Mouse (Mus musculus) T-helper 1 cell (primary cell): Measurements from ENCODE around the gene Ttll13.

Source experiments
- in situ Hi-C: fragments of 300-600 bp; cut with MboI, MseI; formaldehyde crosslinking; loops from one replicate; pipeline ENCODE4 v1.15.1; 2025; ENCODE audit warnings: high pct_unique_total_duplicates

Gene Ttll13

DNA sequence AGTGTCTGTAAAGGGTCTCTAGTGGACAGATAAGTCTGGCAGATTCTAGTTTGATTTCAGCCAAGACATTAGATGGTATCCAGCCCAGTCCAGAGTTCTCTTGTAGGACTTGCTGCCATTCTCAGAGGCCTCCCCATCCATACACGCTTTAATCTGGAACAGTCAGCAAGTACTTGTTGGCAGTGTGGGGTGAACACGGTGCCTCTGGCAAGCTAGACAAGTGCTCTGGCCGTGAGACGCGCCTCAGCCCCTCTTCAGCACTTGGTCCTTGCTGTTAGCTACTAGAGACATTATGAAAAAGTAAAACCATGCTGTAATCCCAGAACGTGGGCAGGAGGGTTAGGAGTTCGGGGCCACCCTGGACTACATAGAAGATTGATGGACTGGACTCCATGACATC lies 32.6 kb upstream of the Ttll13 start:
- in situ Hi-C loops: no loop called here

DNA sequence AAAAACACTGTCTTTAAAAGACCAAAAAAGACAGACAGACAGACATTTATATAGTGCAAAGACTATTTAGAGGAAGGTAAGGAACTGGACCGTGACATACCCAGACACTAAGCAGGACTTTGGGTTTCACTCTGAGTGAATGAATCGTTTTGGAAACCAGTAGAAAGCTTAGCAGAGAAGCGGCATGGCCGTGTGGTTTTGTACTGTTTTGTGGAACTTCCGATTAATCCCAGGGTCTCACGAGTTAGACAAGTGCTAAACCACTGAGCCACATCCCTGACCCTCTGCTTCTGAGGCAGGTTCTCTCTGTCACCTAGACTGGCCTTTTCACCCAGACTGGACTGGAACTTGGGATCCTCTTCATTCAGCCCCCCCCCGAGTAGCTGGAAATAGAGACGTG lies 31.7 kb upstream of the Ttll13 start:
- in situ Hi-C loops: no loop called here

DNA sequence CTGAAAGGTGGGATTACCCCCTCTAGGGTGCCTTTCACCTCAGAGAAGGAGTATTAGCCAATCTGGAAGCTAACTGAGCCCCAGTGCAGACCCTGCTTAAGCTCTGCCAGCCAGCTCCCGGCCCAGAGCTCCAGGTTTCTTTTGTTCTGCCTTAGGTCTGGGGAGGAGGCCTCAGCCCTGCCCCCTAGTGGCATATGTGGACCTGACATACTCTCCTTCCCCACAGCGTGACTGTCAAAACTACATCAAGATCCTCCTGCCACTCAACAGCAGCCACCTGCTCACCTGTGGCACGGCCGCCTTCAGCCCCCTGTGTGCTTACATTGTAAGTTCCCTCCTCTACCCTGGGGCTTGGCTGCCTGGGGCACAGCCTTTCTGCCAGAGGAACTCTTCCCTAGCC lies 30.8 kb upstream of the Ttll13 start:
- in situ Hi-C loops: no loop called here

DNA sequence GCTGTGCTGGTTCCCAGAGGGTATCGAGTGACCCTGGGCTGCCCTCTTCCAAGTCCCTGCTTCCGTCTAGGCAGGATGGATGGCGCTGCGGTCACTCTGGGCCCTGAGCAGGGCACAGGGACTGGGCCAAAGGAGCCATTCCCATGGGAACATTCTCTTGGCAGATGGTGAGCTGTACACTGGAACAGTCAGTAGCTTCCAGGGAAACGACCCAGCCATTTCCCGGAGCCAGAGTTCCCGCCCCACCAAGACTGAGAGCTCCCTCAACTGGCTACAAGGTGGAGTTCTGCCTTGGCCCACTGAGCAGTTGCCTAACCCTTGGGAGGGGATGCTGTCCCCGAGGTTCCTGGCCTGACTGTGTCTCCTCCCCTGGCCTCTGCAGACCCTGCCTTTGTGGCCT lies 29.6 kb upstream of the Ttll13 start:
- in situ Hi-C loops: no loop called here

DNA sequence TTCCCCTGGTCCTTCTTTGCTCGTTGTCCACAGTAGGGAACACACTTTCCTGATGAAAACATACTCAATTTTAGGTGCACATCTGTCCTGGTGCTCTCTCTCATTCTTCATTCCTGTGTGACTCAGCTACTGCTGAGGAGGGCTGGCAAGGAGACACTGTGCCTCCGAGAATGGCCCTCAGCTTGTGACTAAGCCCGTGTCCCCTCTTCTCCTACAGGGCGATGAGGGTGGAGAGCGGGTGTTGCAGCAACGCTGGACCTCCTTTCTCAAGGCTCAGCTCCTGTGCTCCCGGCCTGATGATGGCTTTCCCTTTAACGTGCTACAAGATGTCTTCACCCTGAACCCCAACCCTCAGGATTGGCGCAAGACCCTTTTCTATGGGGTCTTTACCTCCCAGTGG lies 27.5 kb upstream of the Ttll13 start:
- in situ Hi-C loops: no loop called here

DNA sequence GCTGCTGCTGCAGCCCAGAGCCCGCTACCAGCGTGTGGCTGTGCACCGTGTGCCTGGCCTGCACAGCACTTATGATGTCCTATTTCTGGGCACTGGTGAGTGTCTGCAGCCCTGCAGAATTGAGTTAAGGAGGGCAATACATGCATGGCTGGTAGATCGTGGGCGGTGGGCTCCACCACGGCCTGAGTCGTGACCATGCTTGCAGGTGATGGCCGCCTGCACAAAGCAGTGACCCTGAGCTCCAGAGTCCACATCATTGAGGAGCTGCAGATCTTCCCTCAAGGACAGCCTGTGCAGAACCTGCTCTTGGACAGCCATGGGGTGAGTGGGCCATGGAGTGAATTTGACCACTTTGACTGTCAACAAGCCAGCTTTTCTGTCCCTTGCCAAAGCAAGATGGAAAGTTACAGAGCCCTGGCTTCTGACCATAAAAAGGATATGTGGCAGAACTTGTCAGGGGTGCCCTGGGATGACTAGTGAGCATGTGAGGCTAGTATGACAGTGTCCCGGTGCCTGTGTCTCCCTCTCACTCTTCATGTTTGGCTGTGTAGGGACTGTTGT lies 25.9 kb upstream of the Ttll13 start:
- in situ Hi-C loops: no loop called here

DNA sequence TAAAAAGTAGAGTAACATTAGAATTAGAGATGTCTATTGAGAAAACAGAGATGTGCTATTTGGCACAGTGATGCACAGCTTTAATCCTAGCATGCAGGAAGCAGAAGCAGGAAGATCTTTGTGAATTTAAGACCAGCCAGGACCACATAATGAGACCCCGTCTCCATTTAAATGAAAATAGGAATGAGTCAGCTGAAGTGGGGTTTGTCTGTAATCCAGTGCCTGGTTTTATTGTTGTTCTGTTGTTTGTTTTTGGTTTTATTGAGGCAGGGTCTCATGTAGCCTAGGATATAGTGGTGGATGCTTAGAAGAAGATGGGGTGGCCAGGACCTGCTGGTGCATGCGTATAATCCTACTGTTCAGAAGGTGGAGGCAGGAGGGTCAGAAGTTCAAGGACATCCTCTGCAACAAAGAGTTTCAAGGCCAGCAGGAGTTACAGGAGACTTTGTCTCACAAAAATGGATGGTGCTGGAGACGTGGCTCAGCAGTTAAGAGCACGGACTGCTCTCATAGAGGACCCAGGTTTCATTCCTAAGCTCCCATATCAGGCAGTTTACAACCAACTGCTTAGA lies 24.9 kb upstream of the Ttll13 start:
- in situ Hi-C loops: no loop called here

DNA sequence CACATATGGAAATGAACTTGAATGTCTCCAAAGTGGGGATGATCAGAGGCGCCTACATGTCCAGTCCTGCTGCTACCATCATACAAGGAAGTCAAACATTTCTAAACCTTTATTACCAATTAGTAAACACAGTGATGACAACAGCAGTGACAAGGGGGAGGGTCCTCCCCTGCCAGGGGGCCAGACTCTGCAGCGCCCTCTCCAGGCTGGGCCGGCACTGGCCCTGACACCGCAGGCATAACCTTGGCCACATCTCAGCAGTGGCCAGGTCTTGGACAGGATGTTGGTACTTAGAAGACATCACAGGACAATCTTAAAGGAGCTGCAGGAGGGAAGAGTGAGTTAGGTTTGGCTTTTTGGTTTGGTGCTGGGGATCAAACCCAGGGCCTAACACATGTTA lies 19.1 kb upstream of the Ttll13 start:
- in situ Hi-C loops: loop anchor here (25.0 kb wide), 1 partner anchor 1810 kb away; no protein-coding TSS in a partner anchor

DNA sequence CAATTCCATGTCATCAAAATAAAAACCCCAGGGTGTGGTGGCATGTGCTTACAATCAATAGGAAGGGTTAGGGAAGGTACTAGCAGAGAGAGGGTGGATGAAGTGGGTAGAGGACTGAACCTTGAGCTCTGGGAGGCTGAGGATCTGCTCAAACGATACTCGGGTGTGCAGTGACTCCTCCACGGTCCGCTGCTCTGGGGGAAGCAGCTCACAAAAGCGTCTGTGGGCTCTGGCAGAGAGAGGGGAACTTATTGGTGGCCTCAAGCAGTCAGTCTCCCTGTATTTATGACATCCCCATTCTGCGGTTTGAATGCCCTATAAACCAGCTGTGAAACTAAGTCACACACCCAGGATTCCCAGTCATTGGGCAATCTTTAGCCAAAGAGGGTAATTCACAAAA lies 16.0 kb upstream of the Ttll13 start:
- in situ Hi-C loops: loop anchor here (25.0 kb wide), 1 partner anchor 1807 kb away; no protein-coding TSS in a partner anchor

DNA sequence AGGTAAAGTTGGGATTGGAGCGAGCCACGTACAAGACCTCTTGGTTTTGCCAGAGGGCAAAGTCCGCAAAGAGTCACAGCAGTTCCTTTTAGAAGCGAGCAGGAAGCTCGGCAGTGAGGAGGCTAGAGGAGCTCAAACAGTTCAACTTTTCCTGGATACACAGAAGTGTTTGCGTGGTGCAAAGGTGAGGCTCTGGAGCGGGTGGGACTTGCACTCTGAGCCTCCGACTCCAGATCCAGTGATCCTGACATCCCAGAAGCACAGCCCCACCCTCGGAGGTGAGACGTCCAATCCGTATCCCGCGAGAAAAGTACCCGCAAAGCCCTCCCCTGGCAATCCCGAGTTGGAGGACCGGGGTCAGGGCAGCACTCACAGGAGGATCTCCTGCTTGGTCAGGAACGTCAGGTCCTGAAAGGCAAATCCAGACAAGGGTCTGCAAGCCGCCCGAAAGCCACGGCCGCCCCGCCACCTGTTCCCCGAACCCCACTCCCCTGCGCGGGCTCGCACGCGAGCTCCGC lies 14.1 kb upstream of the Ttll13 start:
- in situ Hi-C loops: loop anchor here (25.0 kb wide), 1 partner anchor 1805 kb away; no protein-coding TSS in a partner anchor

DNA sequence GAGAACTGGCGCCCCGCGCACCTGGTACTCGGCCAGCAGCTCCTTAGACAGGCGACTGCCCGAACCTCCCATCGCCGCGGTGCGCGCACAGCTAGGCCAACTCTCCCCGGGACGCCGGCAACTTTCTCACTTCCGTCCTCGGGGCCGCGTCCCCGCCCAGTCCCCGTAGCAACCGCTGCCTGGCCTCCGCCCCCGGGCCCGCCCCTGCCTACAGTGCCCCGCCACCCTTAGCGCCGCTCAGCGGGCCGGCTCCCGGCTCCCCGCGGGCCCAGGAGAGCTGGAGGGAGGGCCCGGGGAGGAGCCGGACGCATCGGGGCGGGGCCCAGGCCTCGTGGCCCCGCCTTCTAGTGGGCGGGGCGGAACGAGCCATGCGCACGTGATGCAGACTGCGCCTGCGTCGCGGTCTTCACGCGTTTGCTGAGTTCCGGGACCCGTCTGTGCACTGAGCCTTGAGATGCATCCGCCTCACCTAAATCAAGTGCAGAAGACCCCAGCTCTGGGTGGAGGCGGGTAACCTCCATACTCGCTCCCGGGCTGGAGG lies 13.6 kb upstream of the Ttll13 start, which contains the start of the genes Cib1 and Gdpgp1:
Gene Cib1, minus strand, starts transcription at position 325 of the 541 bp plus-strand sequence.
Gene Gdpgp1, plus strand, starts transcription at position 377 of the 541 bp plus-strand sequence.
- in situ Hi-C loops: loop anchor here (25.0 kb wide), 1 partner anchor 1805 kb away; no protein-coding TSS in a partner anchor

DNA sequence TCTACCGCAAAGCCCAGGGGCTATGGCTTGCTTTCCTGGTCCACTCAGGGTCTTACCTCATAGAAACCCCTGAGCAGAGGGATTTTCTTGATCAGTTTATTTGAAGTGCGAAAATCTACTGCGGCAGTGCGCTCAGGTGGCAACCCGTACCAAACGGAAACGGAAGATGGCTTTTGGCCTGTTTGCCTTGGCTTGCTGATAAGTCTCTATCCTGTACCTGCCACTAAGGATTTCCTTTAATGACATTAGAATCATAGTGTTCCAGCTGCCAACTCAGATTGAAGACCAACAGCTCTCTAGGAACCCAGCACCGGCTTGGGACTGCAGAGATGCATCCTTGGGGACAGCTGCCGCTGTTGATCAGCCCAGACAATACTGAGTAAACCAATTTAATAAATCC lies 12.4 kb upstream of the Ttll13 start:
- in situ Hi-C loops: loop anchor here (25.0 kb wide), 1 partner anchor 1804 kb away; no protein-coding TSS in a partner anchor

DNA sequence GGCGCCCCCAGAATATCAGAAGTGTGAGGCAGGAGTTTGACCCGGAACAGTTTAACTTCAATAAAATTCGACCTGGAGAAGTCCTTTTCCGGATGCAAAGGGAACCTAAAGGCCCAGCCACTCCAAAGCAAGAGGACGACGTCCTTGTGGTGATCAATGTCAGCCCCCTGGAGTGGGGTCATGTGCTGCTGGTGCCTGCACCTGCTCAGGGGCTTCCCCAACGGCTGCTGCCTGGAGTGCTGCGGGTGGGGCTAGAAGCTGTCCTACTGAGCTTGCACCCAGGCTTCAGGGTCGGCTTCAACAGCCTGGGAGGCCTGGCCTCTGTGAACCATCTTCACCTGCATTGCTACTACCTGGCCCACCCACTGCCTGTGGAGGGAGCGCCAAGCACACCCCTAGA lies 7.6 kb upstream of the Ttll13 start:
- in situ Hi-C loops: loop anchor here (25.0 kb wide), 1 partner anchor 1799 kb away; no protein-coding TSS in a partner anchor

DNA sequence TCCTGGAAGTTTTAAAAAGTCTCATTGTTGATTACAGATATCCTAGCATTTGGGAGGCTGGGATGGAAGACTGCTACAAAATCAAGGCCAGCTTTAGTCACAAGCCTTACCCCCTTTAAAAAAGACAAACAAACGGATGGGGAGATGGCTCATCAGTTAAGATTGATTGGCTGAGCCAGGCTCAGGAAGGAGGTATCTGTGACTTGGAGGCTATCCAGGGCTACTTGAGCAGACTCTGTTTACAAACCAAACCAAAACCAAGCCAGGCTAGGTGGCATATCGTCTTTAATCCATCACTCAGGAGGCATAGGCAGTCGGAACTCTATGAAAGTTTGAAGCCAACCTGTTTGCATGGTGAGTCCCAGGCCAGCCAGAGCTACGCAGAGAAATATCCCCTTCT lies 4.5 kb upstream of the Ttll13 start:
- in situ Hi-C loops: loop anchor here (25.0 kb wide), 1 partner anchor 1796 kb away; no protein-coding TSS in a partner anchor

DNA sequence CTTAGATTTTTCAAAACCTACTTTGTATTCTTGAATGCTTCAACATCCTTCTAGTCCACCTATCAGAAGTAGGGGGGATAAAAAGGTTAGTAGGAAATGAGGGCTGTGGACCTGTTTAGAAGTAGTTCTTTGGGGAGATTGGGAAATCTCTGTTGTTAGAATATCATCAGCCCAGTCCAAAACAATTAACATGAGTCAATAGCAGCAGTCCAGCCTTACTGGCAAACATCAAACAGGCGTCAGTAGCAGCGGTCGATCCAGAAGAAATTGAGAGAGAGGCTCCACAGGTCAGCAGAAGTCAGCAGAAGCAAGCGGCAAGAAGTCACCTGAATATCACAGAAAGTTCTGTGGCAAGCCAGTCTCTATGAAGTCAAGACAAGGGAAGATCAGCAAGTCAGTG lies 1.3 kb upstream of the Ttll13 start:
- in situ Hi-C loops: loop anchor here (25.0 kb wide), 1 partner anchor 1792 kb away; no protein-coding TSS in a partner anchor

DNA sequence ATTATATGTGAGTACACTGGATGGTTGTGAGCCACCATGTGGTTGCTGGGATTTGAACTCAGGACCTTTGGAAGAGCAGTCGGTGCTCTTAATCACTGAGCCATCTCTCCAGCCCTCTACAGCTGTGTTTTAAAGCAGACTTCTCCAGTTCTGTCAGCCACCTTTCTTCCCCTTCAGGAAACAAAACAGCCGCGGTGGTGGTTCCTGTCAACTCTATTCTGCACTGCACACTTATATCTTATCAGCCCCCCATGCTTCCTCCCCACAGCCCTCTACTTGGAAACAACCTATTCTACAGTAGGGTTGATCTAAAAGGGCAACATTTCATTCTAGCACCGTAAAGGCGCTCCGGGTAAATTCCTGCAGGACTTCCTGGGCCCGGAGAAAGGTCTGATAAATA lies 683 bp downstream of the Ttll13 start:
- in situ Hi-C loops: loop anchor here (25.0 kb wide), 1 partner anchor 1790 kb away; no protein-coding TSS in a partner anchor

DNA sequence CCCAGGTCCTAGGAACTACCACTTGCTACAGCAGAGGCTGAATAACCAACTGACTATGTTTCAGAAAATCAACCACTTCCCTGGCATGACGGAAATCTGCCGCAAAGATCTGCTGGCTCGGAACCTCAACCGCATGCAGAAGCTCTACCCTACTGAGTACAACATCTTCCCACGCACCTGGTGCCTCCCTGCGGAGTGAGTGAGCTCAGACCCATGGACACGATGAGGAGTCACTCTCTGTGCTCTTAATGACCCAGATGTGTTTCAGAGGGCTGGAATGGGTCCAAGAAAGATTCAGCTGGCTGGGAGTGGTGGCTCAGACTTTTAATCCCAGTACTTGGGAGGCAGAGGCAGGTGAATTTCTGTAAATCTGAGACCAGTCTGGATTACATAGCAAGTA lies 6.3 kb downstream of the Ttll13 start:
- in situ Hi-C loops: no loop called here

DNA sequence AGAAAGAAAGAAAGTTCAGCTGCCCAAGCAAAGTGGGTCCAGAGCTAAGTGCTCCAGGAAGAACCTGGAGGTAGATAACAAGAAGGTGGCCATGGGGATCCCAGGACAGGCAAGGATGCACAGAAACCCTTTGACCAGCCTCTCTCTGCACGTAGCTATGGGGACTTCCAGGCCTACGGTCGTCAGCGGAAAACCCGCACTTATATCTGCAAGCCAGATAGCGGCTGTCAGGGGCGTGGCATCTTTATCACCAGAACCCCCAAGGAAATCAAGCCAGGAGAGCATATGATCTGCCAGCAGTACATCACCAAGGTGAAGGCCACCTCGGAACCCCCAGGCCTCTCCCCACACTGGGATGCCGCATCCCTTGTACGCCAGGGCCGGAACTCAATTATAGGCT lies 6.7 kb downstream of the Ttll13 start:
- in situ Hi-C loops: no loop called here

DNA sequence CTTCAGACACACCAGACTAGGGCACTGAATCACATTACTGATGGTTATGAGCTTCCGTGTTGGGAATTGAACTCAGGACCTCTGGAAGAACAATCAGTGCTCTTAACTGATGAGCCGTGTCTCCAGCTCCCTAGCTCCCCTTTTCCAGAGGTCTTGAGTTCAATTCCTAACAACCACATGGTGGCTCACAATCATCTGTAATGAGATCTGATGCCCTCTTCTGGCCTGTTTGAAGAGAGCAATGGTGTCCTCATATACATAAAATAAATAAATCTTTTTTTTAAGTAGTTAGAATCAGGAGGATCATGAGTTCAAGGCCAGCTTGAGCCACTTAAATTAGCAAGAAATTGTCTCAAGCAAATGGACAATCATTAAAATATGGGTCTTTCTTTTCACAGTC lies 9.8 kb downstream of the Ttll13 start:
- in situ Hi-C loops: no loop called here

DNA sequence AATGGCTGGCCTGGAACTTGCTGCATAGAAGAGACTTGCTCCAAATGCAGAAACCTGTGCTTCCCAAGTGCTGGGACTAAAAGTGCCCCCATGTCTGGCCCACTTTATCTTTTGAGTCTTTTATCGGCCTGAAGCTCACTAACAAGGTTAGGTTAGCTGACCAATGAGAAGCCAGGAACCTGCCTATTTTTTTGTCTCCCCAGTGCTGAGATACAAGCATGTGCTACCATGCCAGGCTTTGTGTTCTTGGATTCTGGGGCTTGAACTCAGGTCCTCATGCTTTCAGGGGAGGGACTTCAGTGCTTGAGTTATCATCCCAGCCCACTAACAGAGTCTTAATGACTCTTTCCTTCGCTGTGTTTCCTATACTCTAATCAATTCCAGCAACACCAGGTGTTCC lies 11.5 kb downstream of the Ttll13 start:
- in situ Hi-C loops: no loop called here

DNA sequence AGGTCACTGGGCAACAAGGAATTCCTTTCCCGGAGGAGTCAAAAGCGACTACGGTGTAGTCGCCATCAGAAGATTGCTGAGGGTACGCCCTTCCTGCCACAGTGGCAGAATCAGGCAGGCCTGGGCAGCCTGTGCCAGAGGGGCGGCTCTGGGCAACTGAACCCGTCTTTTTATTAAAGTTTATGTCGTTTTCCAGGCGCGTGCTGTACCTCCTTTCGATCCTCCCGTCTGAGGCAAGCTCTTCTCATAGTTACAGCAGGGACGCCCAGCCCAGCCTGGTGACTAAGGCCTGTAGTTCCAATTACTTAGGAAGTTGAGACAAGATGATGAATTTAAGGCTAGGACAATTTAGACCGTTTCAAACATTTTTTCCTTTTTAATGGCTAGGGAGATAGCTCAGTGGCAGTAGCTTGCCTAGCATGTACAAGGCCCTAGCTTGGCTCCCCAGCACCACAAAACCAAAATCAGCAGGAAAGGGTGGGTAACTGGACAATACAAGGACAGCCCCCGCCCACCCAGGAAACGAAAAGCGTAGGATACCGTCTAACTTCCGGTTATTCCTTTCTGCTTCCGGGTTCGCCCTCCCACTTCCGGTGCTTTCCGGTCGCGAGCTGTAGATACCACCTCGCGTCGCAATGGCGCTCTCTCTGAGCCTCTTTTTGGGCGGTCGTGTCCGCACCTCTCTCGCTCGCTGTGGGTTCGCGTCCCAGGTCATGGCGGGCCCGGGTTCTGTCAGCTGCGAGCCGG lies 14.6 kb downstream of the Ttll13 start, which contains the start of gene Ngrn:
Gene Ngrn, plus strand, starts transcription at position 591 of the 747 bp plus-strand sequence.
- in situ Hi-C loops: no loop called here
